Mouse (Mus musculus) brain, embryonic 14.5 days (tissue): ENCODE data around the gene Qser1.

Source experiments
- CTCF ChIP-seq: fragments of 200-500 bp; IDR thresholded peaks from 2 replicates; pipeline ENCODE4 v1.5.1; 2012; ENCODE audit warnings: inconsistent platforms, mild to moderate bottlenecking, moderate library complexity, borderline replicate concordance; ENCODE audit not compliant: insufficient read depth, insufficient read length; ENCODE audit errors: extremely low read depth
- POLR2A ChIP-seq: fragments of 200-500 bp; IDR thresholded peaks from 2 replicates; pipeline ENCODE4 v1.6.1; 2012; ENCODE audit warnings: mild to moderate bottlenecking, inconsistent platforms, borderline replicate concordance; ENCODE audit not compliant: poor library complexity, insufficient read depth, insufficient read length, severe bottlenecking; ENCODE audit errors: extremely low read depth

DNA sequence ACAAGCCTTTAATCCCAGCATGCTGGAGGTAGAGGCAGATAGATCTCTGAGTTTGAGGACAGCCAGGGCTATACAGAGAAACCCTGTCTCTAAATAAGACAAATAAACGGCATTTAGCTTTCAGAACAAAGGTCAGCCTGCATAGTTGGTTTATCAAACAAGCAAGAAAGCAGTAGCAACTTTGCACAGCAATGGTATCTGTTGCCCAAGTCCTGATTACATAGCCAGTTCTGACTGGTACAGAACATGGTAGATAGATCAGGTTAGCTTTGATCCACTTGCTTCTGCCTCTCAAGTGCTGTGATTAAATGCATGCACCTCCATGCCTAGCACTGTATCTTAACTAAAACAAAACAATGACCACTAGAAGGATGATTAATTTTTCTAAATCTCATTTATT lies 47.9 kb downstream of the Qser1 start:
- no peak for TF ChIP-seq POLR2A
- TF ChIP-seq CTCF = no peak
